Mouse (Mus musculus) gastrocnemius, postnatal 4 days (tissue): Measurements from ENCODE around the gene Gdpd3. TPM values are rescaled to one million over a fixed set of nuclear protein-coding genes. Genes with fewer than 3 reads are reported as not detected.

Experiments used
- DNase-seq, 2 experiments: peaks; one replicate each; pipeline ENCODE4 v3.0.0; 2021 to 2022; ENCODE audit warnings: low spot score in 2 of 2, mixed read lengths in 2 of 2
- total RNA-seq, 2 experiments: library from RNA; stranded (reverse); gene quantifications; 2 replicates each; pipeline ENCODE4 v1.2.3; 2021

Gene Gdpd3
- total RNA-seq, 2 experiments from 2014 or later, result 4.8 to 5.1 TPM

GRCm38 (mm10) chr7:126802134-126802889 is 36.2 kb downstream of the Gdpd3 start:
- DNase-seq, result peak in 1 of 2 experiments; percentile 49

DNA sequence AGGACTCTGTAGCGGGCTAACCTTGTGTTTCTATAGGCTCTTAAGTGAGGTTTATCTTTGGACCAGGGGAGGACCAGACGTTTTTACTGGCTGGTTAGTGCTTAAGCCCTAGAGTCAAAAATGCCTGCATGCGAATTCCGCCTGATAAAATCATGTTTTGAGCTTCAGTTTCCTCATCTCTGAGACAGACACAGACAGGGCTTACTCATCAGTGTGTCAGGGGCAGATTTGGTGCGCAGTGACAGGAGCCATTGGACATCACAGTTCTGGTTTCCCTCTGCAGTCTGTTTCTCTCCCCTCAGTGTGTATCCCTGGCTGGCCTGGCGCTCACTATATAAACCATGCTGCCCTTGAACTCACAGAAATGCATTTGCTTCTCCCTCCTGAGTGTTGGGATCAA is 37.0 kb downstream of the Gdpd3 start:
- no peak for DNase-seq

- DNase-seq, result no peak
Observed at GRCm38 (mm10) chr7:126803751-126804150, 37.6 kb downstream of the Gdpd3 start.

GRCm38 (mm10) chr7:126806956-126807355 is 40.8 kb downstream of the Gdpd3 start:
- no peak for DNase-seq

- DNase-seq, result no peak
Observed at GRCm38 (mm10) chr7:126807405-126807804, 41.3 kb downstream of the Gdpd3 start.

GRCm38 (mm10) chr7:126808703-126809455 is 42.7 kb downstream of the Gdpd3 start:
- DNase-seq, result peak; percentile 68 to 88

- DNase-seq, result no peak
Observed at GRCm38 (mm10) chr7:126809723-126810369, 43.7 kb downstream of the Gdpd3 start.

- DNase-seq, result no peak
Observed at GRCm38 (mm10) chr7:126815726-126816222, 49.6 kb downstream of the Gdpd3 start.

DNA sequence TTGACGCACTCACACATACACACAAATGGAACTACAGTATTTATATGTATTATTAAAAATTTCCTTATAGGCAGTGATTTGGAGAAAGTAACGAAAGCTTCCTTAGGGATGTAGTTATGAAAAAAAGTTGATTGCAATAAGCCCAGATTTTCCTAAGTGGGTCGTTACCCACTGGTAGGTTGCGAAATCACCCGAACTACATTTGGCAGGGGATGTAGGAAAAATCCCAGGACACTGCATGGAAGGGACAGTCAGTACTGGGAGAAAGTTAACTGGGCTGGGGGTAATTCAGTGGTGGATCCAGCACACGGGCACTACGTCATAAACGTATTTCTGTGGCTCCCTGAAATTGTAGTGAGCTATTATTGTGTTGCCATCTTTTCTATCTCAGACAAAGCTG is 50.4 kb downstream of the Gdpd3 start:
- DNase-seq, result no peak

DNA sequence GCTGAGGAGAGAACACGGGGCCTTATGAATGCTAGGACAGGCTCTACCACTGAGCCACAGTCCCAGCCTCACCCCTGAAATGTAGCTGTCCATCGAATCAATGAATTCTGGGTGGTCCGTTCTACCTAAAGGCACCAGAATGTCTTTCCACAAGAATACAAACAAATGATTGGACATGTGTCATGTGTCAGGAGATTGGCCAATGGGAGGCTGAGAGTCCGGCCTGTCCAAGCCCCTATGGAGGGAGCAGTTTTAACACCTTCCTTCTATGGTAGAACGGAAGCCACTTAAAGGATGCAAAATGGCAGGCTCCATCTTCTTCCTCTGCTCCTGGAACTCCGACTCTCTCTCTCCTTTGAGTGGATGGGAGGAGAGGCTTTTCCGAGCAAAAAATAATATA is 51.5 kb downstream of the Gdpd3 start:
- DNase-seq, result no peak

DNA sequence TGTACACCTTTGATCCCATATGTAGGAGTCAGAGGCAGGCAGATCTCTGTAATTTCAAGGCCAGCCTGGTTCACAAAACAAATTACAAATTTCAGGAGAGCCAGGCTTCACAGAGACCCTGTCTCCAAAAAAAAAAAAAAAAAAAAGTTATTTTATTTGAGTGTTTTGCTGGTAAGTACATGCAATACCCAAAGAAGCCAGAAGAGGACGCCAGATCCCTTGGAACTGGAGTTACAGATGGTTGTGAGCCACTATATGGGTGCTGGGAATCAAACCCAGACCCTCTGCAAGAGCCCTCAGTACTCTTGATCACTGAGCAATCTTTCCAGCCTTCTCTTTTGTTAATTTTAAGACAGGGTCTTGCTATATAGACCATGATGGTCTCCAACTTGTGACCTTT is 52.7 kb downstream of the Gdpd3 start:
- DNase-seq, result no peak

DNA sequence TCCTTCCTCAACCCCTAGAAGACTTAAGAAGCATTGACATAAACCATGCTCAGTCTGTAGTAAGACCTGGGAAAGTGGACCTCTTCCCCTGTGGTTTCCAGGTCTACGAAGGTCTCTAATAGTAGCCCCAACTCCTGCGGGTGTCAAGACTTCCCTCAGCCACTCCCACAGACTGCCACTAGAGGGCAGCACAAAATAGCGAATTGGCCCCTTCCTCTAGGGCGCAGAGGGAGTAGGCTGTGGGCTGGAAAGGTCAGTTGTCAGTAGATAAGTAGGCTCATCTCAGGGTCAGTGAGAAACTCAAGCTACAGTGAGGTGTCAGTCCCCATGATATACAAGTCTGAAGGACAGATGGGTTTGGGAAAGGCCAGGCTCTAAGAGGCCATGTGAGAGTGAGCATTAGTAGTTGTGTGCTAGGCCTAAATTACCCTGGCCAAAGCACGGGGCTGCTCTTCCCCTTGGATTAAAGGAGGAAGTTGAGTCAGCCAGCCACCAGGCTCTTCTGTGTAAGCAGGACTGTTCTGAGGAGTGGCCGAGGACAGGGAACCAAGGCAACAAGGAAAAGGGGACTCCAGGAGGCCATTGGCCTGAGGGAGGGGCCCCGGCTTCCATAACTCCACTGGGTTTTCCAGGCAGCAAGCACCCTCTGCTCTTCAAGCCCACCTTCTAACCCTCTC is 55.8 kb downstream of the Gdpd3 start:
- peak; percentile 65 to 80 for DNase-seq

DNA sequence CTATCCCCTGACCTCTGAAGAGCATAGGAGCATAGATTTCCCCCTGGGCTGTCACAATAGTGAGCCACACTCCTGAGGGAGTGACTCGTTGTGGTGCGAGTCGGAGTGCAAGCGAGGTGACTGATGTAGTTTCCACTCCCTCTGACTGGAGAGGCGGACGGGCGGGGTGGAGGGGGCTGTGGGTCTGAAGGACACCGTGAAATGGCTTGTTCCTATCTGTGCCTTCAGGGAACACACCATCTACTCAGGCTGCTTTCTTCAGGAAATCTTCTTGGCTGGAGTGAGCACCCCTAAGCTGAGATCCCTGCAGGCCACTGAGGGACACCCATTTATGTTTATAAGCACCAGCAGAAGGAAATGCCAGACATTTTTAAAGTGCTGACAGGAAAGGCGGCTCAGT is 56.6 kb downstream of the Gdpd3 start:
- no peak for DNase-seq

DNA sequence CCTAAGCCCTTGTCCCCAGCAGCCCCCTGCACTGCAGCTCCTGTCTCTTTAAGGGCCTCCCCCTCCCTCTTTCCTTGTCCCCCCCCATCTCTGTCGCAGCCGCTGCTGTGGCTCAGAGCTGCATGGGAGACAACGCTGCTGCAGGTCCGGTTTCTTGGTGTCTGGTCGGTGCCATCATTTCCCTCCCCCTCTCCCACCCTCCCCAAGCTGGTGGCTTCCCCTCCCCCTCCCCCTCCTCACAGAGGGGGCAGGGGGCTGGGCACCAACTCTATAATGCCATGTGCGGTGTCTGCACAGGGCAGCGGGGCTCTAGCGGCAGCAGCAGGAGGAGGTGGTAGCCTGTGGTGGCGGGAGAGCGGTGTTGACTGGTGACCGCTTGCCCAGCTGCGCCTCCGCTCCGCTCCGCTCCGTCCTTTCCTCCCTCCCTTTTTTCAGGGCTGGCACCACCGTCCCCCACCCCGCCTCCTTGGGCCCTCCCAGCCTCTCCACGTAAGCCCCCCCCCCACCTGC is 57.1 kb downstream of the Gdpd3 start:
- DNase-seq, result no peak

DNA sequence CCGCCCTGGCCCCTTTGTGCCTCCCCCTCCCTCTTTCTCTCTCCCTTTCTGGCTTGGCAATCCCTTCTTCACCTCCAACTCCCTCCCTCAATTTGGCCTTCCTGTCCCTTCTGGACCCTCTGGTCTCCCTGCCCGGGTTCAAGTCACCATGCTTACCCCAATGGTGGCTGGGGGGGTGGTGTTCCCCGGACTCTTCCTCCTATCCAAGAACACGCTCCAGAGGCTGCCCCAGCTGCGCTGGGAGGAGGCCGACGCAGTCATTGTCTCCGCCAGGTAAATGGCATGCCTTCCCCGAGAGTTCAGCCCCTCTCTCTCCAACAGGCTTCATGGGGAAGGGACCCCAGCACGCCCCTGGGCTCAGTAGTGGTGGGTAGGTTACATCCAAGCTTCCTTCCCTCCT is 57.8 kb downstream of the Gdpd3 start:
- no peak for DNase-seq

Other genes starting within 250 kb of the Gdpd3 start
- gene Eif3c, start 199.9 kb upstream of the Gdpd3 start, total RNA-seq, result 100 to 1,000 TPM; 181 to 184 TPM
- gene Apobr, start 181.4 kb upstream of the Gdpd3 start, total RNA-seq, result 1 to 10 TPM in 1 of 2 experiments, under 1 TPM in 1; 0.83 to 1.4 TPM
- gene Cln3, start 180.5 kb upstream of the Gdpd3 start, total RNA-seq, result 10 to 100 TPM; 11.8 to 14.1 TPM
- gene Il27, start 171.4 kb upstream of the Gdpd3 start, total RNA-seq, result not detected
- gene Nupr1, start 135.5 kb upstream of the Gdpd3 start, total RNA-seq, result 10 to 100 TPM; 18.2 to 21.6 TPM
- 10 to 100 TPM; 27.7 to 31.8 TPM for gene Sgf29, start 117.0 kb upstream of the Gdpd3 start, total RNA-seq
- gene Sult1a1, start 89.9 kb upstream of the Gdpd3 start, total RNA-seq, result 10 to 100 TPM; 13.1 to 14.2 TPM
- gene Bola2, start 70.9 kb upstream of the Gdpd3 start, total RNA-seq, result 10 to 100 TPM; 56.2 to 61.9 TPM
- gene Slx1b, start 70.5 kb upstream of the Gdpd3 start, total RNA-seq, result 1 to 10 TPM; 7.0 to 7.4 TPM
- gene Coro1a, start 58.5 kb upstream of the Gdpd3 start, total RNA-seq, result 10 to 100 TPM; 11.8 to 14.5 TPM
- 10 to 100 TPM; 65.0 to 66.7 TPM for gene Mapk3, start 6.7 kb upstream of the Gdpd3 start, total RNA-seq
- gene Ypel3, start 10.6 kb downstream of the Gdpd3 start, total RNA-seq, result 10 to 100 TPM; 61.7 to 82.5 TPM
- gene Tbx6, start 15.1 kb downstream of the Gdpd3 start, total RNA-seq, result 1 to 10 TPM in 1 of 2 experiments, under 1 TPM in 1; 0.44 to 1.1 TPM
- 10 to 100 TPM; 74.6 to 74.7 TPM for gene Ppp4c, start 26.2 kb downstream of the Gdpd3 start, total RNA-seq
- gene Fam57b, start 31.3 kb downstream of the Gdpd3 start, total RNA-seq, result 10 to 100 TPM in 1 of 2 experiments, 1 to 10 TPM in 1; 8.4 to 11.2 TPM
- not detected for gene 4930451I11Rik, start 65.3 kb downstream of the Gdpd3 start, total RNA-seq
- under 1 TPM; 0.26 to 0.32 TPM for gene Doc2a, start 81.1 kb downstream of the Gdpd3 start, total RNA-seq
- 10 to 100 TPM; 22.2 to 29.4 TPM for gene Hirip3, start 95.6 kb downstream of the Gdpd3 start, total RNA-seq
- gene Ino80e, start 96.0 kb downstream of the Gdpd3 start, total RNA-seq, result 10 to 100 TPM; 35.9 to 38.7 TPM
- 10 to 100 TPM; 61.2 to 67.0 TPM for gene Taok2, start 118.4 kb downstream of the Gdpd3 start, total RNA-seq
- gene Tmem219, start 156.6 kb downstream of the Gdpd3 start, total RNA-seq, result 10 to 100 TPM; 22.8 to 23.8 TPM
- gene Kctd13, start 162.5 kb downstream of the Gdpd3 start, total RNA-seq, result 1 to 10 TPM; 6.0 to 7.0 TPM
- gene Asphd1, start 183.2 kb downstream of the Gdpd3 start, total RNA-seq, result under 1 TPM in 1 of 2 experiments, not detected in 1; 0.26 TPM
- gene Sez6l2, start 184.2 kb downstream of the Gdpd3 start, total RNA-seq, result 1 to 10 TPM; 6.5 to 6.9 TPM
- gene Cdipt, start 209.6 kb downstream of the Gdpd3 start, total RNA-seq, result 10 to 100 TPM; 43.1 to 48.0 TPM
- gene Cdiptos, start 209.8 kb downstream of the Gdpd3 start, total RNA-seq, result under 1 TPM; 0.49 to 0.76 TPM
- gene Mvp, start 248.3 kb downstream of the Gdpd3 start, total RNA-seq, result 10 to 100 TPM; 23.2 to 27.1 TPM